Mouse (Mus musculus) embryonic facial prominence, embryonic 14.5 days (tissue): ENCODE results near the gene Cercam. TPM values are rescaled to one million over a fixed set of nuclear protein-coding genes. Genes with fewer than 3 reads are reported as not detected.
A peak's percentile ranks its signal among the peaks of the same experiment; 100 is the strongest.

ENCODE experiments used
- ATAC-seq: fragments of 200-750 bp; cut with Nextera tagmentation; 2 replicates; pipeline ENCODE4 v1.8.0; 2017; ENCODE audit warnings: low read depth, moderate number of reproducible peaks, moderate TSS enrichment
- DNase-seq: peaks from one replicate; pipeline ENCODE4 v3.0.0-alpha.2; 2015; ENCODE audit warnings: low spot score
- H3K27ac ChIP-seq: fragments of 300-500 bp; sonication (generic); replicated peaks from 2 replicates; pipeline ENCODE4 v1.5.1; 2014; ENCODE audit warnings: low read depth, mild to moderate bottlenecking, low read length, moderate library complexity
- H3K27me3 ChIP-seq: fragments of 300-500 bp; sonication (generic); replicated peaks from 2 replicates; pipeline ENCODE4 v1.6.1; 2014; ENCODE audit warnings: low read length; ENCODE audit not compliant: control insufficient read depth, insufficient read depth
- H3K36me3 ChIP-seq: fragments of 300-500 bp; sonication (generic); 2 replicates; pipeline ENCODE4 v1.6.1; 2014; ENCODE audit warnings: low read length, mixed read lengths; ENCODE audit not compliant: control insufficient read depth, insufficient read depth
- H3K4me1 ChIP-seq: fragments of 300-500 bp; sonication (generic); 2 replicates; pipeline ENCODE4 v1.6.1; 2014; ENCODE audit warnings: antibody characterized with exemption, low read length; ENCODE audit not compliant: control insufficient read depth, insufficient read depth
- H3K4me2 ChIP-seq: fragments of 300-500 bp; sonication (generic); 2 replicates; pipeline ENCODE4 v1.6.1; 2014; ENCODE audit warnings: low read depth, mild to moderate bottlenecking, low read length, moderate library complexity, mixed read lengths
- H3K4me3 ChIP-seq: fragments of 300-500 bp; sonication (generic); 2 replicates; pipeline ENCODE4 v1.5.1; 2014; ENCODE audit warnings: low read depth, mild to moderate bottlenecking, low read length
- H3K9ac ChIP-seq: fragments of 300-500 bp; sonication (generic); 2 replicates; pipeline ENCODE4 v1.6.1; 2014; ENCODE audit warnings: low read depth, mild to moderate bottlenecking, low read length, moderate library complexity, mixed read lengths
- H3K9me3 ChIP-seq: fragments of 300-500 bp; sonication (generic); 2 replicates; pipeline ENCODE4 v1.6.1; 2016; ENCODE audit warnings: low read length; ENCODE audit not compliant: control insufficient read depth
- WGBS: fragments of 180-500 bp; shearing (Covaris S2); extraction: QIAGEN DNeasy Blood & Tissue Kit; methylation state at CpG from one replicate; pipeline ENCODE4 v1.1.7; 2014; 5-methylcytosine and 5-hydroxymethylcytosine counted together
- polyA plus RNA-seq: library from polyadenylated mRNA; unstranded; fragments of >200 nt; fragmentation: Nextera tagmentation; extraction: Ambion mirVana; gene quantifications from 2 replicates; pipeline ENCODE4 v1.2.1, GENCODE M21; 2014

Gene Cercam
- polyA plus RNA-seq, 1 experiment from 2014 or later: 32.8 TPM

- 0 out of 2 replicates have a peak, but pooled peaks cover 3% of the 10 kb centered on the region for H3K27me3 ChIP-seq
- no peaks in the 10 kb centered on the region for H3K4me1 ChIP-seq
- H3K4me2 ChIP-seq: no peak overlapping the region
- WGBS: 7% methylated on average over 5 of the region's 5 CpGs
- H3K9ac ChIP-seq: no peak overlapping the region
- H3K4me3 ChIP-seq: no peak overlapping the region
- H3K36me3 ChIP-seq: no peaks in the 10 kb centered on the region
- H3K9me3 ChIP-seq: no peaks in the 10 kb centered on the region
- DNase-seq (no peak), ATAC-seq (no peak)
- no peak overlapping the region for H3K27ac ChIP-seq
Observed at GRCm38 (mm10) chr2:29858748-29859473, 10.1 kb upstream of the Cercam start.

DNA sequence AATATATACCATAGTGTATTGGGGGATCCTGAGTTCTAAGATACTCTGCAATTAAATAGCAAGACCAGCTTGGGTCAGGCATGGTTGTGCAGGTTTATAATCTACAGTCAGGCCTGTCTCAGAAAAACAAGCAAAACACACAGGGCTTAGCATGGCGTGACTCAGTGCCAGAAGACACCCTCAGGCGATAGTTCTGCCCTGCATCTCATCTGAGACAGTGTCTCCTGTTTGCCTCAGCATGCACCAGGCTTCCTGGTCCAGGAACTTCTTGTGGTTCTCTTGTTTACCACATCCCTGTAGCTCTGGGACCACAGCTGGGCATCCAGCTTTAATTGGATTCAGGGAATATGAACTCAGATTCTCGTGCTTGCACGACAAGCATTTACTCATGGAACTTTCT, 3.8 kb upstream of the Cercam start:
- ATAC-seq (no peak), DNase-seq (no peak)
- no peak overlapping the region for H3K4me3 ChIP-seq
- no peaks in the 10 kb centered on the region for H3K9me3 ChIP-seq
- no peak overlapping the region for H3K9ac ChIP-seq
- H3K4me1 ChIP-seq: peaks cover 3% of the 10 kb centered on the region; the same call in 1 of the 2 replicates
- H3K27me3 ChIP-seq: no peaks in the 10 kb centered on the region
- 49% methylated on average over 4 of the region's 4 CpGs for WGBS
- no peak overlapping the region for H3K4me2 ChIP-seq
- no peaks in the 10 kb centered on the region for H3K36me3 ChIP-seq
- H3K27ac ChIP-seq: no peak overlapping the region

DNA sequence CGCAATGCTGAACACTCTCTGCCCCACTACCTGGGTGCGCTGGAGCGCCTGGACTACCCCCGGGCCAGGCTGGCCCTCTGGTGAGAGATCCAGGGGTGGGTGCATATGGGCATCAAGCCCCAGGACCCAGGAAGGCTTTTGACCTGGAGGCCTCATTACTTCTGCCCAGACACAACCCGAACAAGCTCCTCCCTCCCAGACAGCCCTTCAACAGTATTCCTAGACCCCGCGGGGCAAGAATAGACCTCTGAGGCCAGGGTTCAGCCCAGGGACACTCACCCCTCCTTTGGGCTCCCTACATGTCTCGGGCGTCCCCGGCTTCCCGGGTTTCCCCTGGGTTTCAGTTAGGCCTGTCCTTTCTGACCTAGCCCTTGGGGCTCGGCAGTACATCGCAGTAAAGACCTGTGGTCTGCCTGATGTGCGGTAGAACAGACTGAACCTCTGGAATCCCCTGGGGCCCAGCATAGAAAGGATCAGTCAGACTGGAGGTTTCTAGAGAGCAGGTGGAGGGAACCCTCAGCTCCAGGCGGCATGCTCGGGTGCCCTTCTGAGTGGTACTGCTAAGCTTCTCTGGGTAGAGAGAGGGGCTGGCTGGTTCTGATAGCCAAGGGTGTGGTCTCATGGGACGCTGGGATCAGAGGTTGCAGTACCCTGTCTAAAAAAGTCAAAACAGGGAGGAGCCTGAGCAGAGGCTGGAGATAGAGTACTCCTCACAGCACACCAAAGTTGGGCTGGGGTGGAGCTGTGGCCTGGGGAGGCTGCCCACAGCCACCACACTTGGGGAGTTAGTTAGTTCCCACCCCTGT, 885 bp downstream of the Cercam start:
- H3K4me3 ChIP-seq: peak overlapping the region; percentile 51
- ATAC-seq: peak; percentile 45
- H3K4me2 ChIP-seq: peak overlapping the region; percentile 82
- peak overlapping the region; percentile 69 for H3K9ac ChIP-seq
- H3K27ac ChIP-seq: peak overlapping the region; percentile 83
- WGBS: 6% methylated on average over 12 of the region's 17 CpGs
- no peaks in the 10 kb centered on the region for H3K9me3 ChIP-seq
- peaks cover 3% of the 10 kb centered on the region; the same call in 1 of the 2 replicates for H3K4me1 ChIP-seq
- no peaks in the 10 kb centered on the region for H3K27me3 ChIP-seq
- peaks cover 14% of the 10 kb centered on the region; the same call in 1 of the 2 replicates for H3K36me3 ChIP-seq
- peak; percentile 68 for DNase-seq

DNA sequence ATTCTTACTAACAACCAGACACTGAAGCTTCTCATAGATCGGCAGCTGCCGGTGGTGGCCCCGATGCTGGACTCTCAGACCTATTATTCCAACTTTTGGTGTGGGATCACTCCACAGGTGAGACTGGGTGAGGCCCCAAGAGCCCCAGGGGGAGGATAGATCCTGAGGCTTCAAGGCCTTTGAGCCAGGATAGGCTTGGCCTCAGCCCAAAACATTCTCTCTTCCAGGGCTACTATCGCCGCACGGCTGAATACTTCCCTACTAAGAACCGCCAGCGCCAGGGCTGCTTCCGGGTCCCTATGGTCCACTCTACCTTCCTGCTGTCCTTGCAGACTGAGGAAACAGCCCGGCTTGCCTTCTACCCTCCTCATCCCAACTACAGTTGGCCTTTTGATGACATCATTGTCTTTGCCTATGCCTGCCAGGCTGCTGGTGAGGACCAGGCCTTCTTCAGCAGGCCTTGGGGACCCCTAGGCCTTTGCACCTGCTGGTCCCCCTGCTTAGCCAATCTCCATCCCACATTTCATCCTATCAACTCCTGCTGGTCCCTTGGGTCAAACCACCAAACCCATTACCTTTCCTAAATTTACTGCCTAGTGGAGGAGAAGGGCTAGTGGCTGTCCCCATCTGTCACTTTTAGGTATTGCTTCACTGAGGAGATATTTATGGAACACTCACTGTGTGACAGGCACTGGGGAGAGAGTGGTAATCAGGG, 3.8 kb downstream of the Cercam start:
- Histone ChIP-seq H3K9ac (no peak overlapping the region), H3K4me3 (no peak overlapping the region), H3K27ac (no peak overlapping the region), H3K36me3 (peaks cover 25% of the 10 kb centered on the region; the same call in 1 of the 2 replicates), H3K27me3 (no peaks in the 10 kb centered on the region), H3K4me2 (no peak overlapping the region), H3K4me1 (peaks cover 3% of the 10 kb centered on the region; the same call in 1 of the 2 replicates), H3K9me3 (no peaks in the 10 kb centered on the region)
- DNase-seq: no peak
- 94% methylated on average over 9 of the region's 10 CpGs for WGBS
- no peak for ATAC-seq

GRCm38 (mm10) chr2:29873801-29874200, 4.8 kb downstream of the Cercam start:
- no peak for ATAC-seq

GRCm38 (mm10) chr2:29878061-29878460, 9.1 kb downstream of the Cercam start:
- Histone ChIP-seq H3K9ac (no peak overlapping the region), H3K36me3 (peaks cover 31% of the 10 kb centered on the region), H3K4me2 (no peak overlapping the region), H3K27ac (no peak overlapping the region), H3K4me3 (no peak overlapping the region), H3K27me3 (no peaks in the 10 kb centered on the region), H3K4me1 (no peaks in the 10 kb centered on the region), H3K9me3 (no peaks in the 10 kb centered on the region)
- WGBS: 73% methylated on average over 4 of the region's 4 CpGs
- DNase-seq (no peak), ATAC-seq (peak; percentile 27; the same call in 1 of the 2 replicates)

More at GRCm38 (mm10) chr2:29873801-29874200, 4.8 kb downstream of the Cercam start:
- Histone ChIP-seq H3K9me3 (no peaks in the 10 kb centered on the region), H3K4me2 (no peak overlapping the region), H3K9ac (no peak overlapping the region), H3K27me3 (no peaks in the 10 kb centered on the region), H3K27ac (no peak overlapping the region), H3K4me3 (no peak overlapping the region), H3K4me1 (0 out of 2 replicates have a peak, but pooled peaks cover 3% of the 10 kb centered on the region), H3K36me3 (peaks cover 25% of the 10 kb centered on the region; the same call in 1 of the 2 replicates)
- DNase-seq: no peak
- WGBS: 83% methylated on average over 4 of the region's 4 CpGs

DNA sequence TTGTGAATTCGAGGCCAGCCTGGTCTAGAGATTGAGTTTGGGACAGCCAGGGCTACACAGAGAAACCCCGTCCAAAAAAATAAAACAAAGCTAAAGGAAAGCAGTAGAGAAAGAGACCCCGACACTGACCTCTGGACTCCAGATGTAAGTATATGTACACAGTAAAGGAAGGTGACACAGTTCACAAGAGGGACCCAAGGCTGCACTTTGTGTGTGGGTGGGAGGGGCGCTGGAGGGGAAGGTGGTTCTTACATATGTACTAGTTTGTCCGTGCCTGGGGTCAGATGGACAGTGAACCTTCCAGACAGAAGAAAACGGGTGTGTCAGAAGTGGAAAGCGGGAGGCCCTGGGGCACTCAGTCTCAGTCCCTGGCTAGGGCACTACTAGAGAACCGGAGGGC, 10.2 kb downstream of the Cercam start:
- DNase-seq (no peak), ATAC-seq (no peak)
- Histone ChIP-seq H3K36me3 (peaks cover 26% of the 10 kb centered on the region; the same call in 1 of the 2 replicates), H3K4me1 (no peaks in the 10 kb centered on the region), H3K27ac (no peak overlapping the region), H3K4me2 (no peak overlapping the region), H3K9me3 (no peaks in the 10 kb centered on the region), H3K27me3 (no peaks in the 10 kb centered on the region), H3K4me3 (no peak overlapping the region), H3K9ac (no peak overlapping the region)
- 70% methylated on average over 8 of the region's 8 CpGs for WGBS
